Mouse (Mus musculus) stomach, postnatal 0 days (tissue): ENCODE measurements around the gene Efcab8. TPM values are rescaled to one million over a fixed set of nuclear protein-coding genes. Genes with fewer than 3 reads are reported as not detected.

Source experiments
- ATAC-seq: fragments of 200-750 bp; cut with Nextera tagmentation; 2 replicates; pipeline ENCODE4 v1.8.0; 2017; ENCODE audit not compliant: low FRiP score, low TSS enrichment
- DNase-seq: peaks from one replicate; pipeline ENCODE4 v3.0.0-alpha.2; 2016; ENCODE audit warnings: low spot score
- H3K27ac ChIP-seq: fragments of 300-500 bp; sonication (generic); replicated peaks from 2 replicates; pipeline ENCODE4 v1.5.1; 2014; ENCODE audit warnings: mild to moderate bottlenecking, control low read depth
- H3K27me3 ChIP-seq: fragments of 300-500 bp; sonication (generic); 2 replicates; pipeline ENCODE4 v1.6.1; 2014; ENCODE audit warnings: low read length; ENCODE audit not compliant: control insufficient read depth, insufficient read depth
- H3K36me3 ChIP-seq: fragments of 300-500 bp; sonication (generic); 2 replicates; pipeline ENCODE4 v1.6.1; 2014; ENCODE audit warnings: low read length, mixed read lengths; ENCODE audit not compliant: control insufficient read depth, insufficient read depth
- H3K4me1 ChIP-seq: fragments of 300-500 bp; sonication (generic); replicated peaks from 2 replicates; pipeline ENCODE4 v1.6.1; 2014; ENCODE audit warnings: antibody characterized with exemption; ENCODE audit not compliant: control insufficient read depth, insufficient read depth
- H3K4me2 ChIP-seq: fragments of 300-500 bp; sonication (generic); replicated peaks from 2 replicates; pipeline ENCODE4 v1.6.1; 2014; ENCODE audit warnings: low read depth, mild to moderate bottlenecking, control low read depth, moderate library complexity
- H3K4me3 ChIP-seq: fragments of 300-500 bp; sonication (generic); 2 replicates; pipeline ENCODE4 v1.5.1; 2014; ENCODE audit warnings: low read depth, low read length, control low read depth
- H3K9ac ChIP-seq: fragments of 300-500 bp; sonication (generic); 2 replicates; pipeline ENCODE4 v1.6.1; 2014; ENCODE audit warnings: mild to moderate bottlenecking, low read length, control low read depth, mixed read lengths
- H3K9me3 ChIP-seq: fragments of 300-500 bp; sonication (generic); 2 replicates; pipeline ENCODE4 v1.6.1; 2016; ENCODE audit warnings: low read length; ENCODE audit not compliant: control insufficient read depth
- CTCF ChIP-seq: IDR thresholded peaks from 2 replicates; pipeline ENCODE4 v1.5.1; 2016; ENCODE audit warnings: antibody characterized with exemption, low read depth, mild to moderate bottlenecking, moderate library complexity
- EP300 ChIP-seq: optimal IDR thresholded peaks from 2 replicates; pipeline ENCODE3; 2016; ENCODE audit warnings: antibody characterized with exemption
- WGBS: fragments of 180-500 bp; shearing (Covaris S2); extraction: QIAGEN DNeasy Blood & Tissue Kit; methylation state at CpG from one replicate; pipeline ENCODE4 v1.1.7; 2014; 5-methylcytosine and 5-hydroxymethylcytosine counted together
- polyA plus RNA-seq: library from polyadenylated mRNA; unstranded; fragments of >200 nt; fragmentation: Nextera tagmentation; extraction: Ambion mirVana; gene quantifications from 2 replicates; pipeline ENCODE4 v1.2.1, GENCODE M21; 2015

Gene Efcab8
- polyA plus RNA-seq, 1 experiment from 2014 or later = 0.16 TPM

DNA sequence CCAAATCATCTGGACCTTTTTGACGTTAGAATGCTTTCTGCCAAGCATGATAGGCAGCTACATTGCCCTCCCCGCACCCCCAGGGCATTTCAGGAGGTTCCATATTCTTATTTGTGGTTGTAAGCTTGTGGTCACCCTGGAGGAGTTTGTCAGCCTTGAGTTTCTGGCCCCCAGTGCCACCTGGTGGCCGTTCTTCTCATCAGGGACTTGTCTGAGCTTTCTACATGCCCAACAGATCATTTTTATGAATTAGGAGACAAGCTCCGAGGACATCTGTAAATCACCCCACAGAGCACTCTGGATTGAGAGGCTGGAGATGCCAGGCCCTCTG, 71.3 kb downstream of the Efcab8 start:
- Histone ChIP-seq H3K27me3 (no peaks in the 10 kb centered on the region), H3K9ac (no peak overlapping the region), H3K36me3 (no peaks in the 10 kb centered on the region), H3K4me1 (no peaks in the 10 kb centered on the region), H3K4me2 (no peak overlapping the region), H3K9me3 (no peaks in the 10 kb centered on the region), H3K4me3 (no peak overlapping the region), H3K27ac (no peak overlapping the region)
- DNase-seq (peak; percentile 69), ATAC-seq (no peak)
- WGBS = 44% methylated on average over 4 of the region's 4 CpGs
- TF ChIP-seq CTCF = peak; percentile 67
- TF ChIP-seq EP300 = no peak

- no peaks in the 10 kb centered on the region for H3K4me1 ChIP-seq
- DNase-seq = no peak
- no peak for ATAC-seq
These were observed 73.8 kb downstream of the Efcab8 start for GRCm38 (mm10) chr2:153853544-153853943.

DNA sequence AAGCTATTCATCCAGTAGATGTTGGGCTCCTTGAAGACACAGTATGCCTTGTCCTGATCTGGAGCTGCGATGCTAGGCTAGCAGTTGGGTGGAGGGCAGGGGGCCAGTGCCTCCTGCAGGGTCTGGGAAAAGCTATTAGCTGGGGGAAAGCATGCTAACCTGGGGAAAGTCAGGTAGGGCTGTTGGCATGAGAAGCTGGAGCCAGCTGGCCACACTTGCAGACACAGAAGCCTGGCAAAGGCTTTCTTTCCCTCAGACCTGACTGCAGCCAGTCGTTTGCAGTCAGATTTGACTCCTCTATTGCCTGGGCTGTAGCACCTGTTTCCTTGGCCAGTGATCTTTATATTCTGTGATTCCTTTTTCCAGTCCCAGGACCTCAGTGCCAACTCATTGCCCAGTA, 79.8 kb downstream of the Efcab8 start:
- Histone ChIP-seq H3K9me3 (no peaks in the 10 kb centered on the region), H3K36me3 (no peaks in the 10 kb centered on the region), H3K4me3 (no peak overlapping the region), H3K9ac (no peak overlapping the region), H3K27ac (no peak overlapping the region), H3K4me1 (no peaks in the 10 kb centered on the region), H3K27me3 (no peaks in the 10 kb centered on the region), H3K4me2 (no peak overlapping the region)
- DNase-seq = no peak
- TF ChIP-seq EP300 (no peak), CTCF (no peak)
- ATAC-seq = no peak
- 69% methylated on average over 2 of the region's 2 CpGs for WGBS

More at GRCm38 (mm10) chr2:153853544-153853943, 73.8 kb downstream of the Efcab8 start:
- Histone ChIP-seq H3K4me3 (no peak overlapping the region), H3K36me3 (no peaks in the 10 kb centered on the region), H3K27ac (no peak overlapping the region), H3K9me3 (no peaks in the 10 kb centered on the region), H3K4me2 (no peak overlapping the region), H3K9ac (no peak overlapping the region), H3K27me3 (no peaks in the 10 kb centered on the region)
- 17% methylated on average over 4 of the region's 5 CpGs for WGBS
- no peak for TF ChIP-seq EP300
- TF ChIP-seq CTCF = no peak

- Histone ChIP-seq H3K27me3 (no peaks in the 10 kb centered on the region), H3K4me3 (no peak overlapping the region), H3K4me2 (no peak overlapping the region), H3K36me3 (no peaks in the 10 kb centered on the region), H3K4me1 (no peaks in the 10 kb centered on the region), H3K27ac (no peak overlapping the region), H3K9me3 (no peaks in the 10 kb centered on the region), H3K9ac (no peak overlapping the region)
- no peak for DNase-seq
- TF ChIP-seq CTCF (no peak), EP300 (no peak)
- ATAC-seq = peak; percentile 29; the same call in 1 of the 2 replicates
- 83% methylated on average over 11 of the region's 11 CpGs for WGBS
These were observed 80.6 kb downstream of the Efcab8 start for GRCm38 (mm10) chr2:153860315-153860714.

- TF ChIP-seq CTCF (no peak), EP300 (no peak)
- ATAC-seq (peak; percentile 6; the same call in 1 of the 2 replicates), DNase-seq (no peak)
- no peaks in the 10 kb centered on the region for H3K9me3 ChIP-seq
- no peak overlapping the region for H3K4me2 ChIP-seq
- H3K9ac ChIP-seq = no peak overlapping the region
- H3K27me3 ChIP-seq = no peaks in the 10 kb centered on the region
- H3K4me3 ChIP-seq = no peak overlapping the region
- no peak overlapping the region for H3K27ac ChIP-seq
- H3K4me1 ChIP-seq = no peaks in the 10 kb centered on the region
- no peaks in the 10 kb centered on the region for H3K36me3 ChIP-seq
- 23% methylated on average over 3 of the region's 3 CpGs for WGBS
These were observed 81.0 kb downstream of the Efcab8 start for GRCm38 (mm10) chr2:153860715-153861114.

- Histone ChIP-seq H3K36me3 (no peaks in the 10 kb centered on the region), H3K4me1 (no peaks in the 10 kb centered on the region), H3K4me3 (no peak overlapping the region), H3K27ac (no peak overlapping the region), H3K27me3 (no peaks in the 10 kb centered on the region), H3K4me2 (no peak overlapping the region), H3K9me3 (no peaks in the 10 kb centered on the region), H3K9ac (no peak overlapping the region)
- ATAC-seq (no peak), DNase-seq (no peak)
- no peak for TF ChIP-seq EP300
- no peak for TF ChIP-seq CTCF
- 82% methylated on average over 3 of the region's 3 CpGs for WGBS
These were observed 82.2 kb downstream of the Efcab8 start for GRCm38 (mm10) chr2:153861960-153862359.

DNA sequence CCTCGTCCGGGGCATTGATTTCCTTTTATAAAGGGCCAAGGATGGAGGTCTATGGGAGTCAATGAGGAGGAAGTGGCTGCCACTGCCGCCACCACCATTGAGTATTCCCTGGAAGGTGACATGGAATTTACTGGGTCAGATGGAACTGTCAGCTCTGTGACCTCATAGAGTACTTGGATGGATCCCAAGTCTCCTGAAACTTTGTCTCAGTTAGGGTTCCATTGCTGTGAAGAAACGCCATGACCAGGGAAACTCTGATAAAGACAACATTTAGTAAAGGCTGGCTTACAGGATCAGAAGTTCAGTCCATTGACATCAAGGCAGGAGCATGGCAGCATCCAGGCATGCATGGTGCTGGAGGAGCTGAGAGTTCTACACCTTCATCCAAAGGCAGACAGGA, 91.3 kb downstream of the Efcab8 start, which contains the start of gene Sun5:
Gene Sun5 (minus strand): TSS at position 101 of the 400 bp plus-strand sequence.
- no peaks in the 10 kb centered on the region for H3K4me1 ChIP-seq
- TF ChIP-seq EP300 = no peak
- no peak for TF ChIP-seq CTCF
- H3K27me3 ChIP-seq = no peaks in the 10 kb centered on the region
- H3K9me3 ChIP-seq = no peaks in the 10 kb centered on the region
- H3K4me2 ChIP-seq = no peak within 1 kb of the TSS
- DNase-seq = no peak
- no peak for ATAC-seq
- no peak within 1 kb of the TSS for H3K27ac ChIP-seq
- no peak within 1 kb of the TSS for H3K9ac ChIP-seq
- no peaks in the 10 kb centered on the region for H3K36me3 ChIP-seq
- no peak within 1 kb of the TSS for H3K4me3 ChIP-seq
- WGBS = 89% methylated on average over 4 of the region's 4 CpGs
